Mouse (Mus musculus) cerebellum, postnatal 10 days (tissue): ENCODE data around the gene Figla.

Experiments used
- DNase-seq, 2 experiments: peaks; one replicate each; pipeline ENCODE4 v3.0.0; 2021; ENCODE audit warnings: mixed read lengths in 2 of 2

Figla gene

GRCm38 (mm10) chr6:86028601-86029322, 12.8 kb downstream of the Figla start, which contains the start of gene Add2:
TSS of gene Add2 (plus strand) at chr6:86028681.
- peak; percentile 81 to 83 for DNase-seq

GRCm38 (mm10) chr6:86029323-86029713, 13.3 kb downstream of the Figla start:
- peak; percentile 63 to 71 for DNase-seq

- DNase-seq = peak in 1 of 2 experiments; percentile 34
Measured at GRCm38 (mm10) chr6:86031527-86031926, 15.6 kb downstream of the Figla start.

- DNase-seq = no peak
Measured at GRCm38 (mm10) chr6:86033635-86034034, 17.7 kb downstream of the Figla start.

- DNase-seq = no peak
Measured at GRCm38 (mm10) chr6:86038901-86039300, 22.9 kb downstream of the Figla start.

- DNase-seq = peak; percentile 42 to 68
Measured at GRCm38 (mm10) chr6:86040140-86040539, 24.2 kb downstream of the Figla start.

GRCm38 (mm10) chr6:86047510-86047909, 31.5 kb downstream of the Figla start:
- peak in 1 of 2 experiments; percentile 35 for DNase-seq

- DNase-seq = no peak
Measured at GRCm38 (mm10) chr6:86048509-86048908, 32.5 kb downstream of the Figla start.

- DNase-seq = no peak
Measured at GRCm38 (mm10) chr6:86050586-86051268, 34.8 kb downstream of the Figla start.

GRCm38 (mm10) chr6:86052032-86052459, 36.1 kb downstream of the Figla start:
- DNase-seq = peak in 1 of 2 experiments; percentile 33

GRCm38 (mm10) chr6:86052556-86052955, 36.6 kb downstream of the Figla start:
- DNase-seq = no peak

GRCm38 (mm10) chr6:86053099-86053498, 37.1 kb downstream of the Figla start:
- no peak for DNase-seq

GRCm38 (mm10) chr6:86053594-86053993, 37.6 kb downstream of the Figla start:
- DNase-seq = no peak

GRCm38 (mm10) chr6:86058475-86058874, 42.5 kb downstream of the Figla start:
- DNase-seq = peak in 1 of 2 experiments; percentile 41

GRCm38 (mm10) chr6:86059151-86059853, 43.3 kb downstream of the Figla start:
- no peak for DNase-seq

- DNase-seq = no peak
Measured at GRCm38 (mm10) chr6:86060170-86060569, 44.2 kb downstream of the Figla start.

GRCm38 (mm10) chr6:86062226-86062625, 46.3 kb downstream of the Figla start:
- DNase-seq = peak; percentile 57 to 63

- no peak for DNase-seq
Measured at GRCm38 (mm10) chr6:86062684-86063083, 46.7 kb downstream of the Figla start.

GRCm38 (mm10) chr6:86064318-86065016, 48.5 kb downstream of the Figla start:
- DNase-seq = peak; percentile 69 to 74

- no peak for DNase-seq
Measured at GRCm38 (mm10) chr6:86066727-86067126, 50.8 kb downstream of the Figla start.

GRCm38 (mm10) chr6:86067145-86067544, 51.2 kb downstream of the Figla start:
- peak; percentile 28 to 35 for DNase-seq

- DNase-seq = no peak
Measured at GRCm38 (mm10) chr6:86069009-86069408, 53.0 kb downstream of the Figla start.

GRCm38 (mm10) chr6:86069856-86070255, 53.9 kb downstream of the Figla start:
- no peak for DNase-seq
